Mouse (Mus musculus): Measurements from ENCODE around the gene Nrk. TPM values are rescaled to one million over a fixed set of nuclear protein-coding genes. Genes with fewer than 3 reads are reported as not detected.

Gene Nrk
- polyA plus RNA-seq (2014; fragmentation: Nextera tagmentation; extraction: Ambion mirVana) = 6.6 and 7.8 TPM in 2 replicates

GRCm38 (mm10) chrX:138914041-138914776, at the start of gene Nrk:
Gene Nrk, plus strand, starts transcription at chrX:138914430.
- WGBS = 18% methylated on average over 32 of the region's 55 CpGs
- Histone ChIP-seq H3K9me3 (ENCODE audit: control insufficient read depth, low read length) (no peaks in the 10 kb centered on the region), H3K9ac (ENCODE audit: low read length) (no peak within 1 kb of the TSS), H3K4me1 (ENCODE audit: control insufficient read depth, insufficient read depth, low read length) (no peaks in the 10 kb centered on the region), H3K27me3 (ENCODE audit: control insufficient read depth, insufficient read depth, low read length) (peaks cover 8% of the 10 kb centered on the region; the same call in 1 of the 2 replicates), H3K27ac (ENCODE audit: low read depth, low read length) (no peak within 1 kb of the TSS), H3K4me3 (ENCODE audit: low read depth, low read length) (peak within 1 kb of the TSS; percentile 42), H3K4me2 (ENCODE audit: low read depth) (peak within 1 kb of the TSS; percentile 70), H3K36me3 (ENCODE audit: control insufficient read depth, insufficient read depth, low read length) (no peaks in the 10 kb centered on the region)
- DNase-seq (ENCODE audit: low spot score) (peak; percentile 35), ATAC-seq (ENCODE audit: insufficient read depth, low FRiP score, low TSS enrichment) (peak; percentile 78)

DNA sequence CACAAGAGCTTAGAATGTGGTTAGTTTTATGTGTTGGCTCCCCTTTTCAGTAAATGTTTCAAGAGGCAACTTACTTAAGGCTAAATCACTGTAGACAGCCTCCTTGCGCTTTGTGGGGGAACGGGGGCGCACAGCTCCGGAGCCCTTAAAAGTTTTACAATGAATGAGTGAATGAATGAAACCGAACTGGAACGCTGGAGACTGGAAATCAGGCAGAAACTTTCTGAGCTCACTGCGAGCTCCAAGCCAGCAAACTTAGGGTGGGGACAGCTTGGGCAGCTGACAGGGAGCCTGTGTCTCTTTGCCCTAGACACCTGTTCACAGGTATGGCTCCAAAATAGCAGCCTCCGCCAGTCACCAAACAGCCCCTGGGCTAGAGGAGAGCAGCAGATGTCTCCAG, 864 bp upstream of the Nrk start:
- H3K4me2 ChIP-seq (ENCODE audit: low read depth) = peak overlapping the region; percentile 70
- peak; percentile 16 for DNase-seq (ENCODE audit: low spot score)
- no peaks in the 10 kb centered on the region for H3K36me3 ChIP-seq (ENCODE audit: control insufficient read depth, insufficient read depth, low read length)
- H3K4me3 ChIP-seq (ENCODE audit: low read depth, low read length) = peak overlapping the region; percentile 42; the same call in 1 of the 2 replicates
- ATAC-seq (ENCODE audit: insufficient read depth, low FRiP score, low TSS enrichment) = no peak
- no peak overlapping the region for H3K27ac ChIP-seq (ENCODE audit: low read depth, low read length)
- 19% methylated on average over 8 of the region's 8 CpGs for WGBS
- no peak overlapping the region for H3K9ac ChIP-seq (ENCODE audit: low read length)
- H3K27me3 ChIP-seq (ENCODE audit: control insufficient read depth, insufficient read depth, low read length) = peaks cover 8% of the 10 kb centered on the region; the same call in 1 of the 2 replicates
- no peaks in the 10 kb centered on the region for H3K4me1 ChIP-seq (ENCODE audit: control insufficient read depth, insufficient read depth, low read length)
- H3K9me3 ChIP-seq (ENCODE audit: control insufficient read depth, low read length) = no peaks in the 10 kb centered on the region

DNA sequence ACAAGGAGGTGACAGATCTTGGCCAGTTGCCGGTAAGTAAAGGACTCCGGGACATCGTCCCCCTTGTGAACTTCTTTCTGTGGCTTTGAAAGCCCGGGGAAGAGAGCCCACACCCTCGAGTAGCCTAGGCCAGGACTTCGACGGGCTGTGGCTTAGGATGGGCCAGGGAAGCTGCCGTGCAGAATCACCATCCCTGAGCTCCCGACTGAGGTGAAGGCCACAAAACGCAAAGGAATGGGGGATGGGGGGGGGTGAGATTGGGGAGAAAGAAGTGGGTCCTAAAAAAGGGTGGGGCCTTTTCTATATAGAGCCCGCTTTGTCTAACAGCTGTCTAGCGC, 516 bp downstream of the Nrk start:
- Histone ChIP-seq H3K27me3 (ENCODE audit: control insufficient read depth, insufficient read depth, low read length) (peaks cover 8% of the 10 kb centered on the region; the same call in 1 of the 2 replicates), H3K9me3 (ENCODE audit: control insufficient read depth, low read length) (no peaks in the 10 kb centered on the region), H3K36me3 (ENCODE audit: control insufficient read depth, insufficient read depth, low read length) (no peaks in the 10 kb centered on the region), H3K4me3 (ENCODE audit: low read depth, low read length) (peak overlapping the region; percentile 42), H3K4me2 (ENCODE audit: low read depth) (peak overlapping the region; percentile 70), H3K9ac (ENCODE audit: low read length) (no peak overlapping the region), H3K4me1 (ENCODE audit: control insufficient read depth, insufficient read depth, low read length) (no peaks in the 10 kb centered on the region), H3K27ac (ENCODE audit: low read depth, low read length) (no peak overlapping the region)
- ATAC-seq (ENCODE audit: insufficient read depth, low FRiP score, low TSS enrichment) (no peak), DNase-seq (ENCODE audit: low spot score) (no peak)
- 32% methylated on average over 12 of the region's 12 CpGs for WGBS

- no peak for ATAC-seq (ENCODE audit: insufficient read depth, low FRiP score, low TSS enrichment)
- DNase-seq (ENCODE audit: low spot score) = no peak
- H3K36me3 ChIP-seq (ENCODE audit: control insufficient read depth, insufficient read depth, low read length) = no peaks in the 10 kb centered on the region
Observed at GRCm38 (mm10) chrX:138919030-138919429, 4.8 kb downstream of the Nrk start.

GRCm38 (mm10) chrX:138943905-138944304, 29.7 kb downstream of the Nrk start:
- H3K9me3 ChIP-seq (ENCODE audit: control insufficient read depth, low read length) = no peaks in the 10 kb centered on the region
- H3K27me3 ChIP-seq (ENCODE audit: control insufficient read depth, insufficient read depth, low read length) = no peaks in the 10 kb centered on the region
- H3K4me2 ChIP-seq (ENCODE audit: low read depth) = no peak overlapping the region
- no peak overlapping the region for H3K9ac ChIP-seq (ENCODE audit: low read length)
- WGBS = 92% methylated on average over 6 of the region's 6 CpGs
- H3K36me3 ChIP-seq (ENCODE audit: control insufficient read depth, insufficient read depth, low read length) = no peaks in the 10 kb centered on the region
- DNase-seq (ENCODE audit: low spot score) (no peak), ATAC-seq (ENCODE audit: insufficient read depth, low FRiP score, low TSS enrichment) (no peak)
- H3K4me3 ChIP-seq (ENCODE audit: low read depth, low read length) = no peak overlapping the region
- no peak overlapping the region for H3K27ac ChIP-seq (ENCODE audit: low read depth, low read length)
- H3K4me1 ChIP-seq (ENCODE audit: control insufficient read depth, insufficient read depth, low read length) = no peaks in the 10 kb centered on the region

More at GRCm38 (mm10) chrX:138919030-138919429, 4.8 kb downstream of the Nrk start:
- no peak overlapping the region for H3K4me3 ChIP-seq (ENCODE audit: low read depth, low read length)
- H3K9ac ChIP-seq (ENCODE audit: low read length) = no peak overlapping the region
- 55% methylated on average over 7 of the region's 7 CpGs for WGBS
- no peaks in the 10 kb centered on the region for H3K9me3 ChIP-seq (ENCODE audit: control insufficient read depth, low read length)
- H3K27ac ChIP-seq (ENCODE audit: low read depth, low read length) = no peak overlapping the region
- H3K4me1 ChIP-seq (ENCODE audit: control insufficient read depth, insufficient read depth, low read length) = no peaks in the 10 kb centered on the region
- H3K27me3 ChIP-seq (ENCODE audit: control insufficient read depth, insufficient read depth, low read length) = 0 out of 2 replicates have a peak, but pooled peaks cover 2% of the 10 kb centered on the region
- no peak overlapping the region for H3K4me2 ChIP-seq (ENCODE audit: low read depth)

- Histone ChIP-seq H3K4me2 (ENCODE audit: low read depth) (no peak overlapping the region), H3K4me3 (ENCODE audit: low read depth, low read length) (no peak overlapping the region), H3K27me3 (ENCODE audit: control insufficient read depth, insufficient read depth, low read length) (0 out of 2 replicates have a peak, but pooled peaks cover 2% of the 10 kb centered on the region), H3K9me3 (ENCODE audit: control insufficient read depth, low read length) (no peaks in the 10 kb centered on the region), H3K27ac (ENCODE audit: low read depth, low read length) (no peak overlapping the region), H3K4me1 (ENCODE audit: control insufficient read depth, insufficient read depth, low read length) (no peaks in the 10 kb centered on the region), H3K36me3 (ENCODE audit: control insufficient read depth, insufficient read depth, low read length) (no peaks in the 10 kb centered on the region), H3K9ac (ENCODE audit: low read length) (no peak overlapping the region)
- 64% methylated on average over 3 of the region's 3 CpGs for WGBS
- no peak for ATAC-seq (ENCODE audit: insufficient read depth, low FRiP score, low TSS enrichment)
- DNase-seq (ENCODE audit: low spot score) = no peak
Observed at GRCm38 (mm10) chrX:138960713-138961112, 46.5 kb downstream of the Nrk start.

GRCm38 (mm10) chrX:138978501-138978900, 64.3 kb downstream of the Nrk start:
- no peak overlapping the region for H3K4me2 ChIP-seq (ENCODE audit: low read depth)
- H3K4me1 ChIP-seq (ENCODE audit: control insufficient read depth, insufficient read depth, low read length) = no peaks in the 10 kb centered on the region
- ATAC-seq (ENCODE audit: insufficient read depth, low FRiP score, low TSS enrichment) = no peak
- WGBS = 80% methylated on average over 3 of the region's 3 CpGs
- no peaks in the 10 kb centered on the region for H3K27me3 ChIP-seq (ENCODE audit: control insufficient read depth, insufficient read depth, low read length)
- no peak for DNase-seq (ENCODE audit: low spot score)
- H3K36me3 ChIP-seq (ENCODE audit: control insufficient read depth, insufficient read depth, low read length) = no peaks in the 10 kb centered on the region
- no peak overlapping the region for H3K4me3 ChIP-seq (ENCODE audit: low read depth, low read length)
- no peaks in the 10 kb centered on the region for H3K9me3 ChIP-seq (ENCODE audit: control insufficient read depth, low read length)
- no peak overlapping the region for H3K27ac ChIP-seq (ENCODE audit: low read depth, low read length)
- no peak overlapping the region for H3K9ac ChIP-seq (ENCODE audit: low read length)

- Histone ChIP-seq H3K4me1 (ENCODE audit: control insufficient read depth, insufficient read depth, low read length) (no peaks in the 10 kb centered on the region), H3K36me3 (ENCODE audit: control insufficient read depth, insufficient read depth, low read length) (no peaks in the 10 kb centered on the region), H3K4me3 (ENCODE audit: low read depth, low read length) (no peak overlapping the region), H3K9ac (ENCODE audit: low read length) (no peak overlapping the region), H3K9me3 (ENCODE audit: control insufficient read depth, low read length) (no peaks in the 10 kb centered on the region), H3K27ac (ENCODE audit: low read depth, low read length) (no peak overlapping the region), H3K27me3 (ENCODE audit: control insufficient read depth, insufficient read depth, low read length) (no peaks in the 10 kb centered on the region), H3K4me2 (ENCODE audit: low read depth) (no peak overlapping the region)
- ATAC-seq (ENCODE audit: insufficient read depth, low FRiP score, low TSS enrichment) (no peak), DNase-seq (ENCODE audit: low spot score) (no peak)
- 92% methylated on average over 2 of the region's 2 CpGs for WGBS
Observed at GRCm38 (mm10) chrX:138979249-138979648, 65.0 kb downstream of the Nrk start.

DNA sequence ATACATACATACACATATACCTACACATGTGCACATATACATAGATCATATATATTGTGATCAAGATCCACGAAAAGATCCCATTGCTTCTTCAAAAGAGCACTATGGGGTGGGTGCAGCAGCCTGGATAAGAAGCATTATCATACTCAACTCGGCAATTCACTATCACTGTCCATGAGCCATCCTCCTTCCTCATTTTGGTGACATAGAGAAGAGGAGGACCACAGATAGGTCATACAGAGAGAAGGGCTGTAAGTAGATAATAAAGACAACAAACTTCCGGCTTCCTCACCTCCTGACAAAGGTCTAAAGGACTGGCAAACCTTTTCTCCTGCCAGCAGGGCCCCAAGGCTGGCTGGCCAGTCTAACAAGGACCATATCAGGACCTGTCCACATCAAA, 100.3 kb downstream of the Nrk start:
- no peak overlapping the region for H3K4me2 ChIP-seq (ENCODE audit: low read depth)
- no peak for ATAC-seq (ENCODE audit: insufficient read depth, low FRiP score, low TSS enrichment)
- no peaks in the 10 kb centered on the region for H3K4me1 ChIP-seq (ENCODE audit: control insufficient read depth, insufficient read depth, low read length)
- no peak for DNase-seq (ENCODE audit: low spot score)
- no peaks in the 10 kb centered on the region for H3K36me3 ChIP-seq (ENCODE audit: control insufficient read depth, insufficient read depth, low read length)
- 79% methylated on average over 3 of the region's 3 CpGs for WGBS
- no peak overlapping the region for H3K4me3 ChIP-seq (ENCODE audit: low read depth, low read length)
- H3K27ac ChIP-seq (ENCODE audit: low read depth, low read length) = no peak overlapping the region
- H3K9ac ChIP-seq (ENCODE audit: low read length) = no peak overlapping the region
- H3K9me3 ChIP-seq (ENCODE audit: control insufficient read depth, low read length) = no peaks in the 10 kb centered on the region
- no peaks in the 10 kb centered on the region for H3K27me3 ChIP-seq (ENCODE audit: control insufficient read depth, insufficient read depth, low read length)
